Mouse (Mus musculus): Measurements from ENCODE around the gene Ncor2.
"Not testable (repeated sequence)": the region's sequence is repeated elsewhere in the genome, so short reads cannot be mapped to it uniquely, and the experiment has no call there.

The Ncor2 gene

GRCm38 (mm10) chr5:125179007-125179734, at the start of gene Ncor2:
Gene Ncor2, minus strand, starts transcription at chr5:125179219.
- DNase-seq (ENCODE audit: low read depth): peak; percentile 85

GRCm38 (mm10) chr5:125227699-125228098, 48.7 kb upstream of the Ncor2 start:
- DNase-seq (ENCODE audit: low read depth): no peak

- no peak for DNase-seq (ENCODE audit: low read depth)
These were observed 47.2 kb upstream of the Ncor2 start for GRCm38 (mm10) chr5:125226229-125226634.

- no peak for DNase-seq (ENCODE audit: low read depth)
These were observed 45.9 kb upstream of the Ncor2 start for GRCm38 (mm10) chr5:125224925-125225324.

- DNase-seq (ENCODE audit: low read depth): no peak
These were observed 44.9 kb upstream of the Ncor2 start for GRCm38 (mm10) chr5:125223961-125224360.

- no peak for DNase-seq (ENCODE audit: low read depth)
These were observed 43.7 kb upstream of the Ncor2 start for GRCm38 (mm10) chr5:125222706-125223105.

GRCm38 (mm10) chr5:125221868-125222267, 42.8 kb upstream of the Ncor2 start:
- no peak for DNase-seq (ENCODE audit: low read depth)

- DNase-seq (ENCODE audit: low read depth): no peak
These were observed 38.6 kb upstream of the Ncor2 start for GRCm38 (mm10) chr5:125217426-125218170.

- DNase-seq (ENCODE audit: low read depth): no peak
These were observed 37.0 kb upstream of the Ncor2 start for GRCm38 (mm10) chr5:125215930-125216459.

GRCm38 (mm10) chr5:125215346-125215929, 36.4 kb upstream of the Ncor2 start:
- no peak for DNase-seq (ENCODE audit: low read depth)

GRCm38 (mm10) chr5:125214064-125214463, 35.0 kb upstream of the Ncor2 start:
- no peak for DNase-seq (ENCODE audit: low read depth)

- not testable (repeated sequence) for DNase-seq (ENCODE audit: low read depth)
These were observed 25.9 kb upstream of the Ncor2 start for GRCm38 (mm10) chr5:125204910-125205309.

GRCm38 (mm10) chr5:125204199-125204815, 25.3 kb upstream of the Ncor2 start:
- no peak for DNase-seq (ENCODE audit: low read depth)

GRCm38 (mm10) chr5:125203759-125204158, 24.7 kb upstream of the Ncor2 start:
- DNase-seq (ENCODE audit: low read depth): no peak

- no peak for DNase-seq (ENCODE audit: low read depth)
These were observed 24.1 kb upstream of the Ncor2 start for GRCm38 (mm10) chr5:125203099-125203498.

- no peak for DNase-seq (ENCODE audit: low read depth)
These were observed 23.1 kb upstream of the Ncor2 start for GRCm38 (mm10) chr5:125202100-125202499.

GRCm38 (mm10) chr5:125199086-125199485, 20.1 kb upstream of the Ncor2 start:
- no peak for DNase-seq (ENCODE audit: low read depth)

GRCm38 (mm10) chr5:125197325-125197724, 18.3 kb upstream of the Ncor2 start:
- peak; percentile 56 for DNase-seq (ENCODE audit: low read depth)

GRCm38 (mm10) chr5:125196054-125196453, 17.0 kb upstream of the Ncor2 start:
- no peak for DNase-seq (ENCODE audit: low read depth)

GRCm38 (mm10) chr5:125195142-125195541, 16.1 kb upstream of the Ncor2 start:
- DNase-seq (ENCODE audit: low read depth): no peak

GRCm38 (mm10) chr5:125193478-125194439, 14.7 kb upstream of the Ncor2 start:
- no peak for DNase-seq (ENCODE audit: low read depth)
